Mouse (Mus musculus) megakaryocyte, embryonic 14.5 days (primary cell): ENCODE results near the gene Tas1r1.

Source experiments
- FLI1 ChIP-seq: IDR thresholded peaks from 2 replicates; pipeline ENCODE4 v1.6.1; 2012; ENCODE audit warnings: low read length, inconsistent platforms, mixed read lengths
- GATA1 ChIP-seq: IDR thresholded peaks from 3 replicates; pipeline ENCODE4 v1.6.1; 2012; ENCODE audit warnings: mixed read lengths, low read length, inconsistent platforms, borderline replicate concordance

DNA sequence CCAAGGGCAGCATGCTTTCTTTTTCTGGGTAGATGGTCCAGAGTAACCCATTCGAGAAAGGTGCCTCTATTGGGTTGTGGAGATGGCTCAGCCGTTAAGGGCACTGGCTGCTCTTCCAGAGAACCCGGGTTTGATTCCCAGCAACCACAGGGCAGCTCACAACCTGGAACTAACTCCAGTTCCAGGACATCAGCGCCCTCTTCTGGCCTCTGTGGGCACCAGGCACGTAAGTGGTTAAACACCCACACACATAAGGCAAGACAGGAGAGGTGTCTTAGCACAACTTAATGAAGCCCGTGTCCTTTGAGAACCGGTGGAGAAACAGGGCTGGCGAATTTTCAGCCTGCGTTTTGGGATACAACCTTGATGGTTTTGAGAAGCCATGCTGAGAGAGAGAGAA is 36.2 kb upstream of the Tas1r1 start:
- TF ChIP-seq GATA1 (no peak), FLI1 (no peak)
